Mouse (Mus musculus): Measurements from ENCODE around the gene Arpc1a. TPM values are rescaled to one million over a fixed set of nuclear protein-coding genes. Genes with fewer than 3 reads are reported as not detected.
"Not testable (repeated sequence)": the region's sequence is repeated elsewhere in the genome, so short reads cannot be mapped to it uniquely, and the experiment has no call there.

The Arpc1a gene
- polyA plus RNA-seq, 1 experiment from 2014 or later, result 259 TPM

GRCm38 (mm10) chr5:145100960-145101359 lies 17.3 kb downstream of the Arpc1a start:
- Histone ChIP-seq H3K9ac (replicated peaks; ENCODE audit: low read depth, low read length) (no peak overlapping the region), H3K27ac (ENCODE audit: low read length) (no peak overlapping the region), H3K27me3 (replicated peaks; ENCODE audit: control insufficient read depth, insufficient read depth, low read length) (no peaks in the 10 kb centered on the region), H3K4me2 (ENCODE audit: low read length) (no peak overlapping the region), H3K4me1 (replicated peaks; ENCODE audit: control insufficient read depth, insufficient read depth, low read length) (no peaks in the 10 kb centered on the region), H3K4me3 (replicated peaks; ENCODE audit: low read length) (no peak overlapping the region), H3K36me3 (ENCODE audit: control insufficient read depth, insufficient read depth) (peaks cover 42% of the 10 kb centered on the region), H3K9me3 (ENCODE audit: control insufficient read depth, low read length) (no peaks in the 10 kb centered on the region)
- WGBS, result 97% methylated on average over 9 of the region's 9 CpGs
- no peak for ATAC-seq

GRCm38 (mm10) chr5:145101451-145101850 lies 17.8 kb downstream of the Arpc1a start:
- ATAC-seq; H3K4me2 ChIP-seq (ENCODE audit: low read length); H3K27ac ChIP-seq (ENCODE audit: low read length); H3K4me3 ChIP-seq (replicated peaks; ENCODE audit: low read length); H3K4me1 ChIP-seq (replicated peaks; ENCODE audit: control insufficient read depth, insufficient read depth, low read length); H3K9me3 ChIP-seq (ENCODE audit: control insufficient read depth, low read length); H3K9ac ChIP-seq (replicated peaks; ENCODE audit: low read depth, low read length); H3K27me3 ChIP-seq (replicated peaks; ENCODE audit: control insufficient read depth, insufficient read depth, low read length): not testable (repeated sequence)
- peaks cover 43% of the 10 kb centered on the region for H3K36me3 ChIP-seq (ENCODE audit: control insufficient read depth, insufficient read depth)
- over 99% methylated on average over 11 of the region's 11 CpGs for WGBS

- H3K9ac ChIP-seq (replicated peaks; ENCODE audit: low read depth, low read length), result no peak overlapping the region
- no peak overlapping the region for H3K4me2 ChIP-seq (ENCODE audit: low read length)
- no peaks in the 10 kb centered on the region for H3K4me1 ChIP-seq (replicated peaks; ENCODE audit: control insufficient read depth, insufficient read depth, low read length)
- no peak for ATAC-seq
- no peaks in the 10 kb centered on the region for H3K9me3 ChIP-seq (ENCODE audit: control insufficient read depth, low read length)
- peaks cover 46% of the 10 kb centered on the region for H3K36me3 ChIP-seq (ENCODE audit: control insufficient read depth, insufficient read depth)
- no peaks in the 10 kb centered on the region for H3K27me3 ChIP-seq (replicated peaks; ENCODE audit: control insufficient read depth, insufficient read depth, low read length)
- no peak overlapping the region for H3K27ac ChIP-seq (ENCODE audit: low read length)
- 99% methylated on average over 4 of the region's 4 CpGs for WGBS
- no peak overlapping the region for H3K4me3 ChIP-seq (replicated peaks; ENCODE audit: low read length)
Measured at GRCm38 (mm10) chr5:145102706-145103105, 19.1 kb downstream of the Arpc1a start.

- Histone ChIP-seq H3K9ac (replicated peaks; ENCODE audit: low read depth, low read length) (no peak overlapping the region), H3K4me2 (ENCODE audit: low read length) (no peak overlapping the region), H3K27me3 (replicated peaks; ENCODE audit: control insufficient read depth, insufficient read depth, low read length) (no peaks in the 10 kb centered on the region), H3K4me3 (replicated peaks; ENCODE audit: low read length) (no peak overlapping the region), H3K9me3 (ENCODE audit: control insufficient read depth, low read length) (no peaks in the 10 kb centered on the region), H3K27ac (ENCODE audit: low read length) (no peak overlapping the region), H3K36me3 (ENCODE audit: control insufficient read depth, insufficient read depth) (peaks cover 53% of the 10 kb centered on the region), H3K4me1 (replicated peaks; ENCODE audit: control insufficient read depth, insufficient read depth, low read length) (no peaks in the 10 kb centered on the region)
- WGBS, result 86% methylated on average over 9 of the region's 9 CpGs
- ATAC-seq, result no peak
Measured at GRCm38 (mm10) chr5:145104328-145104727, 20.7 kb downstream of the Arpc1a start.

GRCm38 (mm10) chr5:145105694-145106275 lies 22.2 kb downstream of the Arpc1a start:
- no peak overlapping the region for H3K27ac ChIP-seq (ENCODE audit: low read length)
- no peaks in the 10 kb centered on the region for H3K27me3 ChIP-seq (replicated peaks; ENCODE audit: control insufficient read depth, insufficient read depth, low read length)
- no peak overlapping the region for H3K9ac ChIP-seq (replicated peaks; ENCODE audit: low read depth, low read length)
- ATAC-seq, result no peak
- no peaks in the 10 kb centered on the region for H3K9me3 ChIP-seq (ENCODE audit: control insufficient read depth, low read length)
- H3K4me3 ChIP-seq (replicated peaks; ENCODE audit: low read length), result no peak overlapping the region
- H3K36me3 ChIP-seq (ENCODE audit: control insufficient read depth, insufficient read depth), result peaks cover 56% of the 10 kb centered on the region
- no peaks in the 10 kb centered on the region for H3K4me1 ChIP-seq (replicated peaks; ENCODE audit: control insufficient read depth, insufficient read depth, low read length)
- 91% methylated on average over 9 of the region's 9 CpGs for WGBS
- H3K4me2 ChIP-seq (ENCODE audit: low read length), result no peak overlapping the region

GRCm38 (mm10) chr5:145110401-145110800 lies 26.8 kb downstream of the Arpc1a start:
- 0 out of 2 replicates have a peak, but pooled peaks cover 4% of the 10 kb centered on the region for H3K27me3 ChIP-seq (replicated peaks; ENCODE audit: control insufficient read depth, insufficient read depth, low read length)
- ATAC-seq, result no peak
- WGBS, result 95% methylated on average over 6 of the region's 6 CpGs
- H3K4me3 ChIP-seq (replicated peaks; ENCODE audit: low read length), result no peak overlapping the region
- no peak overlapping the region for H3K9ac ChIP-seq (replicated peaks; ENCODE audit: low read depth, low read length)
- H3K27ac ChIP-seq (ENCODE audit: low read length), result no peak overlapping the region
- no peak overlapping the region for H3K4me2 ChIP-seq (ENCODE audit: low read length)
- H3K4me1 ChIP-seq (replicated peaks; ENCODE audit: control insufficient read depth, insufficient read depth, low read length), result peaks cover 12% of the 10 kb centered on the region
- H3K36me3 ChIP-seq (ENCODE audit: control insufficient read depth, insufficient read depth), result peaks cover 36% of the 10 kb centered on the region
- H3K9me3 ChIP-seq (ENCODE audit: control insufficient read depth, low read length), result no peaks in the 10 kb centered on the region

- 0 out of 2 replicates have a peak, but pooled peaks cover 4% of the 10 kb centered on the region for H3K27me3 ChIP-seq (replicated peaks; ENCODE audit: control insufficient read depth, insufficient read depth, low read length)
- H3K4me3 ChIP-seq (replicated peaks; ENCODE audit: low read length), result no peak overlapping the region
- H3K4me1 ChIP-seq (replicated peaks; ENCODE audit: control insufficient read depth, insufficient read depth, low read length), result peaks cover 12% of the 10 kb centered on the region
- 80% methylated on average over 8 of the region's 8 CpGs for WGBS
- no peak overlapping the region for H3K9ac ChIP-seq (replicated peaks; ENCODE audit: low read depth, low read length)
- H3K27ac ChIP-seq (ENCODE audit: low read length), result no peak overlapping the region
- ATAC-seq, result no peak
- peaks cover 23% of the 10 kb centered on the region for H3K36me3 ChIP-seq (ENCODE audit: control insufficient read depth, insufficient read depth)
- no peak overlapping the region for H3K4me2 ChIP-seq (ENCODE audit: low read length)
- H3K9me3 ChIP-seq (ENCODE audit: control insufficient read depth, low read length), result no peaks in the 10 kb centered on the region
Measured at GRCm38 (mm10) chr5:145112566-145112965, 28.9 kb downstream of the Arpc1a start.

- Histone ChIP-seq H3K27ac (ENCODE audit: low read length) (no peak overlapping the region), H3K9ac (replicated peaks; ENCODE audit: low read depth, low read length) (no peak overlapping the region), H3K9me3 (ENCODE audit: control insufficient read depth, low read length) (no peaks in the 10 kb centered on the region), H3K4me3 (replicated peaks; ENCODE audit: low read length) (no peak overlapping the region), H3K4me1 (replicated peaks; ENCODE audit: control insufficient read depth, insufficient read depth, low read length) (peaks cover 12% of the 10 kb centered on the region), H3K27me3 (replicated peaks; ENCODE audit: control insufficient read depth, insufficient read depth, low read length) (0 out of 2 replicates have a peak, but pooled peaks cover 4% of the 10 kb centered on the region), H3K4me2 (ENCODE audit: low read length) (peak overlapping the region; percentile 54; the same call in 1 of the 2 replicates), H3K36me3 (ENCODE audit: control insufficient read depth, insufficient read depth) (peaks cover 16% of the 10 kb centered on the region; the same call in 1 of the 2 replicates)
- WGBS, result 61% methylated on average over 2 of the region's 2 CpGs
- ATAC-seq, result no peak
Measured at GRCm38 (mm10) chr5:145113416-145113815, 29.8 kb downstream of the Arpc1a start.

- Histone ChIP-seq H3K27me3 (replicated peaks; ENCODE audit: control insufficient read depth, insufficient read depth, low read length) (0 out of 2 replicates have a peak, but pooled peaks cover 4% of the 10 kb centered on the region), H3K4me2 (ENCODE audit: low read length) (peak within 1 kb of the TSS; percentile 54), H3K36me3 (ENCODE audit: control insufficient read depth, insufficient read depth) (peaks cover 11% of the 10 kb centered on the region; the same call in 1 of the 2 replicates), H3K4me1 (replicated peaks; ENCODE audit: control insufficient read depth, insufficient read depth, low read length) (peaks cover 12% of the 10 kb centered on the region), H3K4me3 (replicated peaks; ENCODE audit: low read length) (peak within 1 kb of the TSS; percentile 45), H3K9ac (replicated peaks; ENCODE audit: low read depth, low read length) (peak within 1 kb of the TSS; percentile 46), H3K27ac (ENCODE audit: low read length) (no peak within 1 kb of the TSS), H3K9me3 (ENCODE audit: control insufficient read depth, low read length) (no peaks in the 10 kb centered on the region)
- WGBS, result under 1% methylated on average over 47 of the region's 53 CpGs
- ATAC-seq, result peak; percentile 37; the same call in 1 of the 2 replicates
Measured at GRCm38 (mm10) chr5:145114071-145114605, 30.5 kb downstream of the Arpc1a start, which contains the start of gene Arpc1b. Gene Arpc1b, plus strand, starts transcription at chr5:145114215.

Measured in forebrain, embryonic 16.5 days (tissue).